Mouse (Mus musculus) large intestine, adult 2 months (tissue): ENCODE measurements around the gene Srrt. TPM values are rescaled to one million over a fixed set of nuclear protein-coding genes. Genes with fewer than 3 reads are reported as not detected.

Experiments used
- DNase-seq: peaks from one replicate; pipeline ENCODE4 v3.0.0-alpha.2; 2012; ENCODE audit warnings: low read depth, low spot score
- WGBS: fragments of 180-500 bp; shearing (Covaris S2); methylation state at CpG from one replicate; pipeline ENCODE4 v1.1.7; 2018; 5-methylcytosine and 5-hydroxymethylcytosine counted together
- polyA plus RNA-seq: library from polyadenylated mRNA; depleted of rRNA; stranded (reverse); fragments of >200 nt; gene quantifications from 2 replicates; pipeline ENCODE4 v1.2.3, GENCODE M21; 2012

Gene Srrt
- polyA plus RNA-seq, 1 experiment: 99.8 TPM

DNA sequence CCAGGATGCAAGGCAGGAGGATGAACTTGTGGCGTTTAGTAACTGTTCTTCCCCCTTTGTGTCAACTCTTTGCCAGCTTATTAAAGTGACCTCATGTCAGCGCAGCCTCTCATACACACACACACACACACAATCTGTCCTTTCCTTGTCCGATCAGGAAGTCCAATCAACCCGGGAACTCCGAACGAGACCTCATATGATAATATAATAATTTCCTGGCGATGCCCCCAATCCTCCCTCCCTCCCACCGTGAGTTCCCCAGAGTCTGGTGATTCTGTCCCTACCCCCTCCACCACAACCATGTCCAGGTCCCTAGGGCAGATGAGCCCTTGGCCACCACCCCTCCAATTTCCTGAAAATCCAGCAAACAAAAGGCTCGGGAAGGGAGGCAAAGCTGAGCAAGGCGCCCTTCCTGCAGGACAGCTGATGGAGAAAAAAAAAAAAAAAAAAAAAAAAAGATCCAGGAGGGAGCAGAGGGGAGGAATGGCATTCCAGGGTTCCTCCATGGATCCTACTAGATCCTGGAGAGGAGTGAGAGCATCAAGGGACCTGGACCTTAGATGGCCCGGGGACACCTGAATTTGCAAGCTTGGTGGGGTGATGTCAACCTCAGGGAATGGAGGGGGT lies 31.3 kb upstream of the Srrt start:
- no peak for DNase-seq
- 1% methylated on average over 11 of the region's 11 CpGs for WGBS

DNA sequence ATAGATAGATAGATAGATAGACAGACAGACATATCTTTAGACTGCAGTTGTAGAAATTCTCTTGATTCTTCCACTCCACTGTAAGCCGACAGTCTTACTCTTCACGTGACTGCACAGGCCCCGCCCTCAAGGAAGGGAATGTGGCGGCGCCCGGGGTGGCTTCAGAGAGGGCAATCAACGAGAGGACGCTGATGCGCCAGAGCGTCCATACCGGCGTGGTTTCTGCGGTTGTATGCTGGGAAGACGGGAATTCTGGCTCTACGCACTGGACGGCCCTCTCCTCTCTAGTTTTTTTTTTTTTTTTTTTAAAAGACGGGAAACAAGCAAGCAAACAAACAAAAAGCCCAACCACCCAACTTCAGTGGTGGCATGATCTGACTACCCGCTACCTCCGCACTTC lies 30.8 kb upstream of the Srrt start:
- DNase-seq: peak; percentile 90
- under 1% methylated on average over 19 of the region's 19 CpGs for WGBS

DNA sequence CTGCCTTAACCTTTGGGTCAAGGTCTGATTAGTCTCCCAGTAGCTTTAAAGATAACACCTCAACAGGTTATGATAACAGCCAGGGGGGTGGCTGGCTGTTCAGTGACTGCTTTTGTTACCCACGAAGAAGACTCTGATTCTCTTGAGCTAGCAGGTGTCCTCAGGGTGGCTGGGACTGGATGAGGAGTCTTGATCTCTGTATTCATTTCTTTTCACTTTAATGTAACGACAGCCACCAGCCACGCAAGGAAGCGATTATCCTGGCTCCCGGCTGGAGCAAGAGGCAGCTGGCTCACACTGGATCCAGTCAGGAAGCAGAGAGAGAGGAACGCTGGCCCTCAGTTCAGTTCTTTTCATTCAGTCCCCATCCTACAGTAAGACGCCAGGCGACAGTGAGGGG lies 29.7 kb upstream of the Srrt start:
- DNase-seq: no peak
- 66% methylated on average over 8 of the region's 8 CpGs for WGBS

DNA sequence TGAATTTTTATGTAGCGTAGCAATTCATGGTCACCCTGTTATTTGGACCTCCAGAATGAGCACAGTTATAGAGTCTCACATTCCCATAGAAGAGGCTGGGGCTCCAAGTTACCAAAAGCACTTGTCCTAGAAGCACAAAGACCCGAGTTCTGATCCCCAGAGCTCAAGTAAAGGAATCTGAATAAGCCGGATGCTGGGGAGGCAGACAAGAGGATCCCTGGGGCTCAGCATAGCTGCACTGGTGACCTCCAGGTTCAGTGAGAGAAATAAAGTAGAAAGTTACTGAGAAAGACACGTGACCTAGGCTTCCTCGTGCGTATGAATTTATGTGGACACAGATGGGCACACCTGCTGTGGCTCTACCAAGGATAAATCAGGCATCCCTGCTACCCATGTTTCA lies 27.6 kb upstream of the Srrt start:
- WGBS: 68% methylated on average over 6 of the region's 6 CpGs

GRCm38 (mm10) chr5:137334317-137334716 lies 26.8 kb upstream of the Srrt start:
- DNase-seq: no peak
- 27% methylated on average over 10 of the region's 10 CpGs for WGBS

More for the DNA sequence above, 27.6 kb upstream of the Srrt start:
- DNase-seq: no peak

DNA sequence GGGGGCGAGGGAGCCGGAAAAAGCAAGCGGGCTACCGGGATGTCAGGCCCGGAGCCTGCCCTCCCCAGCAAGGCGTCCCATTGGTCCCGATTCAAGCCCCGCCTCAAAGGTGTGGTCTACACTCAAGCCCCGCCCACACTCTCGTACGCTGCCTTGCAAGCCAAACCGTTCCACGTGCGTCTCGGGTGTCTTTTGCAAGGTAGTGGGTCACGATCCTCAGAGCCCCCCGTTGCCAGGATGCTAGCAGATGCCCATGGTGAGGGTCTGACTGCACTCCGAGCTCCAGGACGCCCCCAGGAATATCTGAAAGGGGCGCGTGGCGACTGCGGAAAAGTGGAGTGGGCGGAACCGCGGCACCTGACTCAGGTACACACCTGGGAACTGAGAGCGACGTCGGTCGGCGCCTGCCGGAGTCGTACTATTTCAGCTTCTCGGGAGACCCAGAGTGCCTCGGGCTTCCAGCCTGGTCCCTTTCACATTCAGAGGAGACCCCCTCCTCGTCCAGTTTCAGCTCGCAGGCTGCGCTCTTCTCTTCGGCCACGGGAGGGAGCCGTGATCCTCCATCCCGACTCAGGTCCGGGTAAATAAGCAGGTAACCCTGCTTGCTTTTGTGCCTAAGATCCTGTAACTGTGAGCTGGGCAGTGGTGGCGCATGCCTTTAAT lies 26.2 kb upstream of the Srrt start, which contains the start of gene Slc12a9:
Slc12a9 (minus strand) TSS at position 86 of the 663 bp plus-strand sequence.
- DNase-seq: peak; percentile 92
- WGBS: under 1% methylated on average over 44 of the region's 44 CpGs

DNA sequence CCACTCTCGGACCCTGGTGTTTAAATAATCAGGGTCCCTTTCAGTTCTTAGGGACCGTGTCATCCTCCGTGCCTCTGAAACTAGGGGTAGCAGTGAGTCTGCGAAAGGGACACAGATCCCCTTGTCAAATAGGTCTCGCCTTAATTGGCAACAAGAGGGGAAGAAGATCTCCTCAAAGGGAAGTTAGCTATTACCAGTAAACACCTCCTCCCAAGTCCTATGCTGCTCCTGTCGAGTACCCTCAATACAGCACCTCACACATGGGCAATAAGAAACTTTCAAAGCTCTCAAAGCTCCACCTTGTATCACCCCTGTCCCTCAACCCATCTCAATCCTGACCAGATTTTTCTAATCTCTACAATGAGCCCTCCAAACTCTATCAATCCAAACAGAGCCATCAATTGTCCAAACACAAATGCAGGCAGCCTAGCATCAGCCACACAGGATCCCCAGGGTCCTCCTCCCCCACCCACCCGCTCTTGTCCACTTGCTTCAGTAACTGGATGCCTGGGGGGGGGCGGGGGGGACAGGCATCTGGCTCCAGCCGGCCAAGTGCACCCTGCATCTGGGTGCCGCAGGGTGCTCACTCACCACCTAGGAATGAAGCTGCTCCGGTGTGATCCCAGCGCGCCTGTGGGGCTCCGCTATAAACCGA lies 25.5 kb upstream of the Srrt start:
- no peak for DNase-seq
- 17% methylated on average over 15 of the region's 15 CpGs for WGBS

- no peak for DNase-seq
- WGBS: 84% methylated on average over 7 of the region's 7 CpGs
Measured at GRCm38 (mm10) chr5:137330910-137331309, 23.4 kb upstream of the Srrt start.

GRCm38 (mm10) chr5:137320996-137321395 lies 13.5 kb upstream of the Srrt start:
- 95% methylated on average over 3 of the region's 3 CpGs for WGBS
- no peak for DNase-seq

- DNase-seq: no peak
- 29% methylated on average over 1 of the region's 1 CpGs for WGBS
Measured at GRCm38 (mm10) chr5:137318570-137318969, 11.1 kb upstream of the Srrt start.

GRCm38 (mm10) chr5:137317361-137317760 lies 9.9 kb upstream of the Srrt start:
- DNase-seq: no peak
- WGBS: 93% methylated on average over 8 of the region's 8 CpGs

GRCm38 (mm10) chr5:137315084-137315903 lies 7.8 kb upstream of the Srrt start:
- no peak for DNase-seq
- 46% methylated on average over 30 of the region's 30 CpGs for WGBS

GRCm38 (mm10) chr5:137314193-137315083 lies 7.0 kb upstream of the Srrt start, which contains the start of gene Trip6:
Trip6 (minus strand) TSS chr5:137314404.
- DNase-seq: no peak
- WGBS: 34% methylated on average over 30 of the region's 30 CpGs

- WGBS: 5% methylated on average over 22 of the region's 22 CpGs
- DNase-seq: no peak
Measured at GRCm38 (mm10) chr5:137313466-137314192, 6.2 kb upstream of the Srrt start.

- DNase-seq: no peak
- 97% methylated on average over 4 of the region's 4 CpGs for WGBS
Measured at GRCm38 (mm10) chr5:137308356-137308755, 882 bp upstream of the Srrt start.

- DNase-seq: no peak
- WGBS: 2% methylated on average over 12 of the region's 12 CpGs
Measured at GRCm38 (mm10) chr5:137306439-137307005, 952 bp downstream of the Srrt start.

DNA sequence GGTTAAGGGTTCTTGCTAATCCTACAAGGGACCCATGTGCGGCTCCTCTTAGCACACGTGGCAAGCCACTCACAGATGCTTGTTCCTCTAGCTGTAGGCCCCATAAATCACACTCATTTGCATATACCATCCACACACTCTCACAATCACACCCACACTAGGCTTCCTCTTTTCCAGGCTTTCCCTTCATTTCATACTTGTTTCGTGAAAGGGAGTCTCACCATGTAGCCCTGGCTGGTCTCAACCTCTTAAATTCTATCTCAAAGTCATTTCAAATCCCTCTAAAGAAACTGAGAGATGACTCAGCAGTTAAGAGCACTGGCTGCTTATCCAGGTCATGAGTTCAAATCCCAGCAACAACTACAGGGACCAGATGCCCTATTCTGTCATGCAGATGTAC lies 1.7 kb downstream of the Srrt start:
- WGBS: 44% methylated on average over 3 of the region's 3 CpGs
- DNase-seq: no peak

DNA sequence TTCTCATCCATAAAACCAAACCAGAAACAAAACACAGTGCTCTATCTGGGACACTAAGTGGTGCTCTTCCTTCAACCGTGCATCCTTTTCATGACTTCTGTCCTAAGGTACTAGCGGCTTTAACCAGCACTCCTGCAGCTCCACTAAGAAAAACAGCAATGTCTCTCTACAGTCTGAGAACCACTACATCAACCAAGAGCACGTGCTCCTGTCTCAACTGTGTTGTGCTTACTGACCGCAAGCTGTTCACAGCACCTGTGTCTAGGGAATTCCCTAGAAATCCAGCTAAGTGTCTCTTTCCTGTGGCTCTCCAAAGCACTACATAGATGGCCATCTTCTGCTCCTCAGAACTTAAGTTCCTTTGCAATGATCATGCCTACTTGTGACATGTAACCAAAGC lies 2.7 kb downstream of the Srrt start:
- no peak for DNase-seq
- WGBS: 37% methylated on average over 4 of the region's 4 CpGs
